Mouse (Mus musculus) embryonic facial prominence, embryonic 11.5 days (tissue): ENCODE measurements at regions not wholly inside any gene's neighbourhood (a gene's known extent, or its start where the extent isn't known, plus 50 kb on each side); places are given as distances from the start of the nearest gene placed in this dataset.
A peak's percentile ranks its signal among the peaks of the same experiment; 100 is the strongest.
"Not testable (repeated sequence)": the region's sequence is repeated elsewhere in the genome, so short reads cannot be mapped to it uniquely, and the experiment has no call there.

ENCODE experiments used
- ATAC-seq: fragments of 200-750 bp; cut with Nextera tagmentation; replicated peaks from 2 replicates; pipeline ENCODE4 v1.8.0; 2017; ENCODE audit warnings: low read depth; ENCODE audit not compliant: insufficient number of reproducible peaks, low FRiP score, low TSS enrichment
- DNase-seq: peaks from one replicate; pipeline ENCODE4 v3.0.0-alpha.2; 2015; ENCODE audit warnings: low spot score
- H3K27ac ChIP-seq: fragments of 300-500 bp; sonication (generic); replicated peaks from 2 replicates; pipeline ENCODE4 v1.5.1; 2014; ENCODE audit warnings: mild to moderate bottlenecking, low read depth, low read length, control low read depth
- H3K27me3 ChIP-seq: fragments of 300-500 bp; sonication (generic); 2 replicates; pipeline ENCODE4 v1.6.1; 2014; ENCODE audit warnings: mild to moderate bottlenecking, low read length, moderate library complexity, mixed read lengths; ENCODE audit not compliant: control insufficient read depth, insufficient read depth
- H3K36me3 ChIP-seq: fragments of 300-500 bp; sonication (generic); replicated peaks from 2 replicates; pipeline ENCODE4 v1.6.1; 2014; ENCODE audit warnings: low read depth, mild to moderate bottlenecking, low read length, moderate library complexity, mixed read lengths; ENCODE audit not compliant: control insufficient read depth, insufficient read depth
- H3K4me1 ChIP-seq: fragments of 300-500 bp; sonication (generic); 2 replicates; pipeline ENCODE4 v1.6.1; 2014; ENCODE audit warnings: low read length, mixed read lengths; ENCODE audit not compliant: control insufficient read depth, insufficient read depth
- H3K4me2 ChIP-seq: fragments of 300-500 bp; sonication (generic); 2 replicates; pipeline ENCODE4 v1.6.1; 2014; ENCODE audit warnings: low read depth, mild to moderate bottlenecking, control low read depth, low read length, moderate library complexity
- H3K4me3 ChIP-seq: fragments of 300-500 bp; sonication (generic); 2 replicates; pipeline ENCODE4 v1.5.1; 2014; ENCODE audit warnings: low read depth, low read length, control low read depth
- H3K9ac ChIP-seq: fragments of 300-500 bp; sonication (generic); replicated peaks from 2 replicates; pipeline ENCODE4 v1.6.1; 2014; ENCODE audit warnings: mild to moderate bottlenecking, control low read depth, low read length
- H3K9me3 ChIP-seq: fragments of 300-500 bp; sonication (generic); replicated peaks from 2 replicates; pipeline ENCODE4 v1.6.1; 2016; ENCODE audit warnings: mild to moderate bottlenecking, low read length, inconsistent platforms, mixed read lengths; ENCODE audit not compliant: control insufficient read depth
- WGBS: fragments of 180-500 bp; shearing (Covaris S2); extraction: QIAGEN DNeasy Blood & Tissue Kit; methylation state at CpG from one replicate; pipeline ENCODE4 v1.1.7; 2014; 5-methylcytosine and 5-hydroxymethylcytosine counted together

GRCm38 (mm10) chr13:19236340-19236739 lies 159.3 kb downstream of the Stard3nl start:
- ATAC-seq (no peak), DNase-seq (peak; percentile 54)
- Histone ChIP-seq H3K4me1 (no peaks in the 10 kb centered on the region), H3K27ac (no peak overlapping the region), H3K4me2 (no peak overlapping the region), H3K36me3 (no peaks in the 10 kb centered on the region), H3K4me3 (no peak overlapping the region), H3K9ac (no peak overlapping the region), H3K27me3 (no peaks in the 10 kb centered on the region), H3K9me3 (no peaks in the 10 kb centered on the region)

- H3K9me3 ChIP-seq = no peaks in the 10 kb centered on the region
- H3K4me1 ChIP-seq = no peaks in the 10 kb centered on the region
- no peaks in the 10 kb centered on the region for H3K27me3 ChIP-seq
- ATAC-seq = no peak
- H3K36me3 ChIP-seq = no peaks in the 10 kb centered on the region
- no peak overlapping the region for H3K4me2 ChIP-seq
- no peak overlapping the region for H3K9ac ChIP-seq
- no peak overlapping the region for H3K4me3 ChIP-seq
- H3K27ac ChIP-seq = no peak overlapping the region
- DNase-seq = no peak
- 65% methylated on average over 5 of the region's 5 CpGs for WGBS
Measured at GRCm38 (mm10) chr13:19234700-19235374, 160.8 kb downstream of the Stard3nl start.

- H3K27me3 ChIP-seq, H3K4me3 ChIP-seq, H3K27ac ChIP-seq, H3K36me3 ChIP-seq, DNase-seq, H3K9ac ChIP-seq, H3K9me3 ChIP-seq, H3K4me2 ChIP-seq, H3K4me1 ChIP-seq, ATAC-seq: not testable (repeated sequence)
- WGBS = 88% methylated on average over 1 of the region's 1 CpGs
Measured at GRCm38 (mm10) chr13:19220004-19220403, 175.6 kb downstream of the Stard3nl start.

- not testable (repeated sequence) for H3K9me3 ChIP-seq, H3K27ac ChIP-seq, H3K27me3 ChIP-seq, H3K9ac ChIP-seq, H3K4me3 ChIP-seq, ATAC-seq, H3K4me1 ChIP-seq, DNase-seq, H3K36me3 ChIP-seq, H3K4me2 ChIP-seq
- 85% methylated on average over 3 of the region's 3 CpGs for WGBS
Measured at GRCm38 (mm10) chr13:19219383-19219991, 176.1 kb downstream of the Stard3nl start.

- no peaks in the 10 kb centered on the region for H3K36me3 ChIP-seq
- H3K27me3 ChIP-seq = no peaks in the 10 kb centered on the region
- ATAC-seq (no peak), DNase-seq (no peak)
- no peaks in the 10 kb centered on the region for H3K4me1 ChIP-seq
- WGBS = 87% methylated on average over 1 of the region's 1 CpGs
- no peak overlapping the region for H3K27ac ChIP-seq
- H3K4me2 ChIP-seq = no peak overlapping the region
- no peak overlapping the region for H3K9ac ChIP-seq
- no peak overlapping the region for H3K4me3 ChIP-seq
- no peaks in the 10 kb centered on the region for H3K9me3 ChIP-seq
Measured at GRCm38 (mm10) chr13:19204669-19205068, 190.9 kb downstream of the Stard3nl start.

- H3K4me1 ChIP-seq, H3K9me3 ChIP-seq, H3K36me3 ChIP-seq, H3K4me2 ChIP-seq, H3K4me3 ChIP-seq, ATAC-seq, H3K27me3 ChIP-seq, H3K9ac ChIP-seq, H3K27ac ChIP-seq, DNase-seq: not testable (repeated sequence)
- WGBS = 78% methylated on average over 7 of the region's 7 CpGs
Measured at GRCm38 (mm10) chr13:19202320-19202719, 193.3 kb downstream of the Stard3nl start.
